Mouse (Mus musculus) ES-Bruce4 (cell line): Measurements from ENCODE around the gene Tle2. TPM values are rescaled to one million over a fixed set of nuclear protein-coding genes. Genes with fewer than 3 reads are reported as not detected.

Experiments used
- H3K27ac ChIP-seq: 2 replicates; pipeline ENCODE4 v1.5.1; 2012; ENCODE audit warnings: low read length, inconsistent platforms; ENCODE audit not compliant: insufficient read depth
- H3K27me3 ChIP-seq: 2 replicates; pipeline ENCODE4 v1.6.1; 2012; ENCODE audit warnings: mild to moderate bottlenecking, low read length, inconsistent platforms; ENCODE audit not compliant: control insufficient read depth, poor library complexity, insufficient read depth, severe bottlenecking
- H3K36me3 ChIP-seq: 2 replicates; pipeline ENCODE4 v1.6.1; 2012; ENCODE audit warnings: inconsistent platforms, mild to moderate bottlenecking, low read length, moderate library complexity; ENCODE audit not compliant: control insufficient read depth, poor library complexity, insufficient read depth, severe bottlenecking
- H3K4me1 ChIP-seq: one replicate; pipeline ENCODE4 v1.8.1; 2011; ENCODE audit warnings: low read length; ENCODE audit not compliant: control insufficient read depth, insufficient read depth
- H3K4me3 ChIP-seq: 2 replicates; pipeline ENCODE4 v1.5.1; 2011; ENCODE audit warnings: low read depth, mild to moderate bottlenecking, low read length
- H3K9ac ChIP-seq: 2 replicates; pipeline ENCODE4 v1.6.1; 2012; ENCODE audit warnings: low read depth, mild to moderate bottlenecking, inconsistent platforms; ENCODE audit not compliant: poor library complexity, severe bottlenecking
- H3K9me3 ChIP-seq: replicated peaks from 2 replicates; pipeline ENCODE4 v1.6.1; 2012; ENCODE audit warnings: mild to moderate bottlenecking, low read length, inconsistent platforms; ENCODE audit not compliant: control insufficient read depth, poor library complexity, insufficient read depth, severe bottlenecking
- CTCF ChIP-seq: IDR thresholded peaks from one replicate; pipeline ENCODE4 v1.8.1; 2011; ENCODE audit warnings: low read depth, low read length
- EP300 ChIP-seq: IDR thresholded peaks from 2 replicates; pipeline ENCODE4 v1.6.1; 2011; ENCODE audit warnings: low read depth, low read length; ENCODE audit not compliant: insufficient read depth
- POLR2A ChIP-seq: IDR thresholded peaks from one replicate; pipeline ENCODE4 v1.8.1; 2011; ENCODE audit warnings: low read length; ENCODE audit not compliant: insufficient read depth
- polyA plus RNA-seq: library from polyadenylated mRNA; stranded (reverse); fragments of >200 nt; gene quantifications from 2 replicates; pipeline ENCODE4 v1.2.4, GENCODE M21; 2011; ENCODE audit warnings: low read depth; ENCODE audit not compliant: missing spikeins, insufficient read depth, insufficient read length

Tle2 gene
- polyA plus RNA-seq, 1 experiment: 3.8 TPM

DNA sequence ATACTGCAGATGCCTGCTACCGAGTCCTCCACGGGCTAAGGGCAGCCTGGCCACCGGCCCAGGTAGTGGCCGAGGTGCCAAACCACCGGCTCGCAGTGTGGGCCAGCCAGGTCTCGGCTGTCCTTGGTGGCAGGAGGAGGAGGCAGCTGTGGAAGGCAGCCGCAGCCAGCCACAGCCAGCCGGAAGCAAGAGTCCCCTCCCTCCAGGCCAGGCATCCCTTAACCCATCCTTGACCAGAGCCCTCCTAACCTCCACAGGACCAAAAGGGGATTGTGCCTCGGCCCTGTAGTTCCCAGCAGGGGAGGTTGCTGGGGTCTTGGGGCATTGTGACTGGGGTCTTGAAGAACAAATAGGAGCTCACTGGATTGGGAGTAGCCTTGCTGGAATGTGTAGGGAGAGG is 10.1 kb upstream of the Tle2 start:
- peak overlapping the region; percentile 40 for H3K4me3 ChIP-seq
- peaks cover 6% of the 10 kb centered on the region for H3K4me1 ChIP-seq
- H3K27ac ChIP-seq: peak overlapping the region; percentile 50
- no peaks in the 10 kb centered on the region for H3K9me3 ChIP-seq
- peak overlapping the region; percentile 28; the same call in 1 of the 2 replicates for H3K9ac ChIP-seq
- peaks cover 7% of the 10 kb centered on the region for H3K36me3 ChIP-seq
- H3K27me3 ChIP-seq: no peaks in the 10 kb centered on the region
- TF ChIP-seq POLR2A: no peak
- 0 out of 2 replicates have a peak, but pooled peaks have one; percentile 21 for TF ChIP-seq EP300
- TF ChIP-seq CTCF: no peak

DNA sequence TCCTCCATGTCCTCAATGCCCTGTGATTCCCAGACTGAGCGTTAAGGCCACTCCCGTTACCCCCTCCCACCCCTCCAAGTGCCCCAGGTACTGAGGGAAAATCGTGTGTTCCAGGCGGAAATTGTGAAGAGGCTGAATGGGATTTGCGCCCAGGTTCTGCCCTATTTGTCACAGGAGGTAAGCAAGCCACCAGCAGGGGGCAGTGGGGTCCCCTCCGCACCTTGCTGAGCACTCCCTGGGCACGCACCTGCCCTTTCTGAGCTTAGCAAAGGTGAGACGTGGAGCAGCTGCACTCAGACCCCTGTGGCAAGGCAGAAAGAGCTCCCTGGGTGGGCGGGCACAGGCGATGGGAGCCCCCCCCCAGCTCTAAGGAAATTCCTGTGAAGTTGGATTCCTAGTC is 9.6 kb upstream of the Tle2 start:
- H3K27ac ChIP-seq: peak overlapping the region; percentile 50; the same call in 1 of the 2 replicates
- H3K9me3 ChIP-seq: no peaks in the 10 kb centered on the region
- peaks cover 6% of the 10 kb centered on the region for H3K4me1 ChIP-seq
- peaks cover 7% of the 10 kb centered on the region for H3K36me3 ChIP-seq
- H3K4me3 ChIP-seq: peak overlapping the region; percentile 40
- H3K9ac ChIP-seq: no peak overlapping the region
- peak; percentile 27; the same call in 1 of the 2 replicates for TF ChIP-seq EP300
- TF ChIP-seq POLR2A: no peak
- TF ChIP-seq CTCF: peak; percentile 86
- no peaks in the 10 kb centered on the region for H3K27me3 ChIP-seq

DNA sequence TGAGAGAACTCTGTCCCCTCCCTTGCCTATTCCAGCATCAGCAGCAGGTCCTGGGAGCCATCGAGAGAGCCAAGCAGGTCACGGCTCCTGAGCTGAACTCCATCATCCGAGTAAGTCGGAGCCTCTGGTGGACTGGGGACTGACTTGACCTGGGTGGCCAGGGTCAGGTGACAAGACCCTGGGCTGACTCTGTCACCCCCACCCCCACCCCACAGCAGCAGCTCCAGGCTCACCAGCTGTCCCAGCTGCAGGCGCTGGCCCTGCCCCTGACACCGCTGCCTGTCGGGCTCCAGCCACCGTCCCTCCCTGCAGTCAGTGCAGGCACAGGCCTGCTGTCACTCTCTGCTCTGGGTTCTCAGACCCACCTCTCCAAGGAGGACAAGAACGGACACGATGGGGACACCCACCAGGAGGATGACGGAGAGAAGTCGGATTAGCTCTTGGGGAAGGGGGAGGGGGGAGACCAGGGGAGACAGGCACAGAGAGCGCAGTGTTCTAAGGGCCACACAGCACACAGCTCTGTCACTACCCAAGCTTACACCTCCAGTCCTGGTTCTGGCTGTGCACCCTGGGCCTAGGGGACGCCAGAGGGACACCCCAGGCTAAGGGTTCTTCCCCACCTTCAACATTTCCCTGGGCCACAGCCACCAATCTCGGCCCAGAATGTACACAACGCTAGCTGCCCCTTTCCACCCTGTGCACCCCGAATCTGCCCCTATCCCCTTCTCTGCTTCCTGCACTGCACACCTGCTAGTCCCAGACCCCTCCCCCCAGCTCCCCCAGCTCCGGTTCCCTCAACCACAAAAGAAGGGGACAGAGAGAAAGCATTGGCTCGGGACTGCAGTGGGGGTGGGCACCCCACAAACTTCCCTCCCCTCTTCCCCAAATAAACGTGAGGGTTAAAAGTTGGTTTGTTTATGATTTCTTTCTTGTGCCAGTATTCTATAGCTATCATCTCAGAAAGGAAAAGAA is 8.8 kb upstream of the Tle2 start:
- no peak for TF ChIP-seq POLR2A
- no peak for TF ChIP-seq CTCF
- 0 out of 2 replicates have a peak, but pooled peaks have one; percentile 20 for TF ChIP-seq EP300
- no peak overlapping the region for H3K9ac ChIP-seq
- H3K27me3 ChIP-seq: no peaks in the 10 kb centered on the region
- H3K9me3 ChIP-seq: no peaks in the 10 kb centered on the region
- no peak overlapping the region for H3K4me3 ChIP-seq
- peaks cover 6% of the 10 kb centered on the region for H3K4me1 ChIP-seq
- H3K27ac ChIP-seq: no peak overlapping the region
- H3K36me3 ChIP-seq: peaks cover 7% of the 10 kb centered on the region

GRCm38 (mm10) chr10:81568381-81569191 is 5.8 kb upstream of the Tle2 start:
- H3K27me3 ChIP-seq: no peaks in the 10 kb centered on the region
- peaks cover 1% of the 10 kb centered on the region for H3K4me1 ChIP-seq
- TF ChIP-seq CTCF (no peak), POLR2A (no peak), EP300 (no peak)
- H3K9me3 ChIP-seq: no peaks in the 10 kb centered on the region
- no peak overlapping the region for H3K27ac ChIP-seq
- peaks cover 7% of the 10 kb centered on the region for H3K36me3 ChIP-seq
- H3K9ac ChIP-seq: no peak overlapping the region
- H3K4me3 ChIP-seq: no peak overlapping the region

DNA sequence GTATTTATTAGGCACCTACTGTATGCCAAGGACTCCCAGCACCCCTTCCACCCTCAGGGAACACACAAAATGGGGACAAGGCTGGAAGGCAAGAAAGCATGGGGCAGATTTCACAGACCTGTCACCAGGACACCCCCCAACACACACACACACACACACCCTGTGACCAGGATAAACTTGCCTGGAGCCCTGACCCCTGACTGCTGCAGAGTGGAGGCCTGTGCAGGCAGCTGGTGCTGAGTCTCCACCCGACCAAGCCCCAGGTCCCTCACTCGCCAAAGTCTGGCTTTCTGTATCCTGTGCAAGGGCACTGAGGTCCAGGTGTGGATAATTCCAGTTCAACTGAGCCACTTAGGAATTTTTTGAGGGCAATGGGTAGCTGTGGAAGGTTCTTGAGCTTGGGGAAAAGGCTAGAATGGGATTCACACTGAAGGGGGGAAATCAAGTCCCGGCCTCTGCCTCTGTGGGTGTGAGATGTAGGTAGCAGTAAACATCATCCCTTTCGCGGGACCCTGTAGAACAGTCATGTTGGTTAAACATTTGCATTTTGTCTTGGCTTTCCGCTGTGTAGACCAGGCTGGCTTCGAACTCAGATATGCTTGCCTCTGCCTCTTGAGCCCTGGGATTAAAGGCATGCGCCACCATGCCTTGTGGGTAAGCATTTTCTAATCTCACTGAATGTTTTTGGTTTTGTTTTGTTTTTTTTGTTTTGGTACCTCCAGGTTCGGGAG is 4.7 kb upstream of the Tle2 start:
- Histone ChIP-seq H3K27ac (no peak overlapping the region), H3K4me3 (no peak overlapping the region), H3K4me1 (no peaks in the 10 kb centered on the region), H3K9me3 (no peaks in the 10 kb centered on the region), H3K36me3 (peaks cover 7% of the 10 kb centered on the region), H3K27me3 (no peaks in the 10 kb centered on the region), H3K9ac (no peak overlapping the region)
- TF ChIP-seq POLR2A (no peak), CTCF (no peak), EP300 (no peak)
